Mouse (Mus musculus): Measurements from ENCODE around the gene Izumo1r. TPM values are rescaled to one million over a fixed set of nuclear protein-coding genes. Genes with fewer than 3 reads are reported as not detected.

The Izumo1r gene
- polyA plus RNA-seq, 1 experiment from 2014 or later: not detected

GRCm38 (mm10) chr9:14904741-14905475, 1.2 kb upstream of the Izumo1r start:
- no peaks in the 10 kb centered on the region for H3K9me3 ChIP-seq (replicated peaks)
- no peak overlapping the region for H3K4me2 ChIP-seq
- no peaks in the 10 kb centered on the region; the same call in 1 of the 2 replicates for H3K27me3 ChIP-seq
- ATAC-seq (ENCODE audit: insufficient read depth): no peak
- H3K27ac ChIP-seq (replicated peaks): no peak overlapping the region
- no peaks in the 10 kb centered on the region for H3K4me1 ChIP-seq (replicated peaks)
- H3K9ac ChIP-seq: no peak overlapping the region
- 18% methylated on average over 9 of the region's 9 CpGs for WGBS (ENCODE audit: insufficient replicate concordance)
- no peak overlapping the region for H3K4me3 ChIP-seq (replicated peaks)
- no peaks in the 10 kb centered on the region for H3K36me3 ChIP-seq (replicated peaks)

GRCm38 (mm10) chr9:14903006-14903405, 743 bp downstream of the Izumo1r start:
- 56% methylated on average over 3 of the region's 3 CpGs for WGBS (ENCODE audit: insufficient replicate concordance)
- H3K27me3 ChIP-seq: no peaks in the 10 kb centered on the region; the same call in 1 of the 2 replicates

GRCm38 (mm10) chr9:14902416-14902815, 1.3 kb downstream of the Izumo1r start:
- H3K4me1 ChIP-seq (replicated peaks): no peaks in the 10 kb centered on the region
- H3K9ac ChIP-seq: no peak overlapping the region
- H3K27me3 ChIP-seq: no peaks in the 10 kb centered on the region; the same call in 1 of the 2 replicates
- ATAC-seq (ENCODE audit: insufficient read depth): no peak
- H3K4me2 ChIP-seq: no peak overlapping the region
- WGBS (ENCODE audit: insufficient replicate concordance): 82% methylated on average over 2 of the region's 2 CpGs
- H3K36me3 ChIP-seq (replicated peaks): no peaks in the 10 kb centered on the region
- H3K4me3 ChIP-seq (replicated peaks): no peak overlapping the region
- H3K27ac ChIP-seq (replicated peaks): no peak overlapping the region
- no peaks in the 10 kb centered on the region for H3K9me3 ChIP-seq (replicated peaks)

More at GRCm38 (mm10) chr9:14903006-14903405, 743 bp downstream of the Izumo1r start:
- no peak for ATAC-seq (ENCODE audit: insufficient read depth)
- Histone ChIP-seq H3K4me3 (replicated peaks) (no peak overlapping the region), H3K9me3 (replicated peaks) (no peaks in the 10 kb centered on the region), H3K36me3 (replicated peaks) (no peaks in the 10 kb centered on the region), H3K4me1 (replicated peaks) (no peaks in the 10 kb centered on the region), H3K4me2 (no peak overlapping the region), H3K9ac (no peak overlapping the region), H3K27ac (replicated peaks) (no peak overlapping the region)

- Histone ChIP-seq H3K27ac (replicated peaks) (no peak overlapping the region), H3K4me2 (no peak overlapping the region), H3K27me3 (no peaks in the 10 kb centered on the region; the same call in 1 of the 2 replicates), H3K9me3 (replicated peaks) (no peaks in the 10 kb centered on the region), H3K4me1 (replicated peaks) (no peaks in the 10 kb centered on the region), H3K9ac (no peak overlapping the region), H3K36me3 (replicated peaks) (no peaks in the 10 kb centered on the region), H3K4me3 (replicated peaks) (no peak overlapping the region)
- WGBS (ENCODE audit: insufficient replicate concordance): 48% methylated on average over 7 of the region's 7 CpGs
- ATAC-seq (ENCODE audit: insufficient read depth): no peak
Measured at GRCm38 (mm10) chr9:14901757-14902156, 2.0 kb downstream of the Izumo1r start.

GRCm38 (mm10) chr9:14897102-14897501, 6.6 kb downstream of the Izumo1r start:
- Histone ChIP-seq H3K36me3 (replicated peaks) (no peaks in the 10 kb centered on the region), H3K9ac (no peak overlapping the region), H3K27ac (replicated peaks) (no peak overlapping the region), H3K9me3 (replicated peaks) (no peaks in the 10 kb centered on the region), H3K4me1 (replicated peaks) (0 out of 2 replicates have a peak, but pooled peaks cover 6% of the 10 kb centered on the region), H3K4me3 (replicated peaks) (no peak overlapping the region), H3K27me3 (no peaks in the 10 kb centered on the region), H3K4me2 (no peak overlapping the region)
- no peak for ATAC-seq (ENCODE audit: insufficient read depth)
- 66% methylated on average over 3 of the region's 3 CpGs for WGBS (ENCODE audit: insufficient replicate concordance)

- Histone ChIP-seq H3K9me3 (replicated peaks) (no peaks in the 10 kb centered on the region), H3K4me1 (replicated peaks) (0 out of 2 replicates have a peak, but pooled peaks cover 6% of the 10 kb centered on the region), H3K4me3 (replicated peaks) (no peak overlapping the region), H3K4me2 (no peak overlapping the region), H3K27ac (replicated peaks) (no peak overlapping the region), H3K36me3 (replicated peaks) (no peaks in the 10 kb centered on the region), H3K27me3 (no peaks in the 10 kb centered on the region), H3K9ac (no peak overlapping the region)
- no peak for ATAC-seq (ENCODE audit: insufficient read depth)
- WGBS (ENCODE audit: insufficient replicate concordance): 40% methylated on average over 7 of the region's 7 CpGs
Measured at GRCm38 (mm10) chr9:14895237-14895835, 8.4 kb downstream of the Izumo1r start.

- no peak overlapping the region for H3K27ac ChIP-seq (replicated peaks)
- no peak overlapping the region for H3K4me3 ChIP-seq (replicated peaks)
- H3K4me2 ChIP-seq: no peak overlapping the region
- no peaks in the 10 kb centered on the region for H3K36me3 ChIP-seq (replicated peaks)
- ATAC-seq (ENCODE audit: insufficient read depth): no peak
- no peaks in the 10 kb centered on the region for H3K9me3 ChIP-seq (replicated peaks)
- no peaks in the 10 kb centered on the region for H3K27me3 ChIP-seq
- no peak overlapping the region for H3K9ac ChIP-seq
- WGBS (ENCODE audit: insufficient replicate concordance): 52% methylated on average over 3 of the region's 3 CpGs
- 0 out of 2 replicates have a peak, but pooled peaks cover 6% of the 10 kb centered on the region for H3K4me1 ChIP-seq (replicated peaks)
Measured at GRCm38 (mm10) chr9:14894628-14895027, 9.1 kb downstream of the Izumo1r start.

GRCm38 (mm10) chr9:14893388-14893787, 10.4 kb downstream of the Izumo1r start:
- Histone ChIP-seq H3K27ac (replicated peaks) (no peak overlapping the region), H3K4me3 (replicated peaks) (no peak overlapping the region), H3K27me3 (no peaks in the 10 kb centered on the region), H3K9ac (no peak overlapping the region), H3K4me1 (replicated peaks) (0 out of 2 replicates have a peak, but pooled peaks cover 6% of the 10 kb centered on the region), H3K36me3 (replicated peaks) (no peaks in the 10 kb centered on the region), H3K9me3 (replicated peaks) (no peaks in the 10 kb centered on the region), H3K4me2 (no peak overlapping the region)
- 30% methylated on average over 9 of the region's 9 CpGs for WGBS (ENCODE audit: insufficient replicate concordance)
- ATAC-seq (ENCODE audit: insufficient read depth): no peak

- Histone ChIP-seq H3K27me3 (no peaks in the 10 kb centered on the region), H3K36me3 (replicated peaks) (no peaks in the 10 kb centered on the region), H3K9ac (no peak overlapping the region), H3K27ac (replicated peaks) (no peak overlapping the region), H3K4me3 (replicated peaks) (no peak overlapping the region), H3K9me3 (replicated peaks) (no peaks in the 10 kb centered on the region), H3K4me1 (replicated peaks) (peaks cover 8% of the 10 kb centered on the region; the same call in 1 of the 2 replicates), H3K4me2 (no peak overlapping the region)
- 55% methylated on average over 5 of the region's 5 CpGs for WGBS (ENCODE audit: insufficient replicate concordance)
- no peak for ATAC-seq (ENCODE audit: insufficient read depth)
Measured at GRCm38 (mm10) chr9:14891891-14892290, 11.9 kb downstream of the Izumo1r start.

GRCm38 (mm10) chr9:14890699-14891098, 13.1 kb downstream of the Izumo1r start:
- H3K27me3 ChIP-seq: no peaks in the 10 kb centered on the region
- WGBS (ENCODE audit: insufficient replicate concordance): 69% methylated on average over 3 of the region's 3 CpGs
- no peak overlapping the region for H3K27ac ChIP-seq (replicated peaks)
- H3K4me1 ChIP-seq (replicated peaks): peaks cover 11% of the 10 kb centered on the region
- no peaks in the 10 kb centered on the region for H3K36me3 ChIP-seq (replicated peaks)
- H3K4me2 ChIP-seq: no peak overlapping the region
- no peak overlapping the region for H3K9ac ChIP-seq
- no peak for ATAC-seq (ENCODE audit: insufficient read depth)
- no peak overlapping the region for H3K4me3 ChIP-seq (replicated peaks)
- H3K9me3 ChIP-seq (replicated peaks): no peaks in the 10 kb centered on the region

GRCm38 (mm10) chr9:14888671-14889070, 15.1 kb downstream of the Izumo1r start:
- WGBS (ENCODE audit: insufficient replicate concordance): 55% methylated on average over 6 of the region's 6 CpGs
- H3K9ac ChIP-seq: no peak overlapping the region
- no peak overlapping the region for H3K27ac ChIP-seq (replicated peaks)
- H3K9me3 ChIP-seq (replicated peaks): no peaks in the 10 kb centered on the region
- H3K4me2 ChIP-seq: no peak overlapping the region
- H3K27me3 ChIP-seq: no peaks in the 10 kb centered on the region
- peaks cover 11% of the 10 kb centered on the region for H3K4me1 ChIP-seq (replicated peaks)
- no peak for ATAC-seq (ENCODE audit: insufficient read depth)
- H3K4me3 ChIP-seq (replicated peaks): no peak overlapping the region
- H3K36me3 ChIP-seq (replicated peaks): no peaks in the 10 kb centered on the region

Data from liver, embryonic 15.5 days (tissue).